Mouse (Mus musculus) adipocyte (in vitro differentiated cells): ENCODE measurements around the gene Wdr66.

Source experiments
- DNase-seq: peaks from one replicate; pipeline ENCODE4 v3.0.0-alpha.2; 2016; ENCODE audit warnings: low spot score

Wdr66 gene

GRCm38 (mm10) chr5:123270917-123271316, 19.0 kb downstream of the Wdr66 start:
- no peak for DNase-seq

- no peak for DNase-seq
These were observed 21.0 kb downstream of the Wdr66 start for GRCm38 (mm10) chr5:123272927-123273326.

- no peak for DNase-seq
These were observed 24.9 kb downstream of the Wdr66 start for GRCm38 (mm10) chr5:123276636-123277341.

GRCm38 (mm10) chr5:123277342-123277701, 25.4 kb downstream of the Wdr66 start:
- DNase-seq, result peak; percentile 88

GRCm38 (mm10) chr5:123277704-123278103, 25.8 kb downstream of the Wdr66 start:
- no peak for DNase-seq

- no peak for DNase-seq
These were observed 27.3 kb downstream of the Wdr66 start for GRCm38 (mm10) chr5:123279248-123279647.

DNA sequence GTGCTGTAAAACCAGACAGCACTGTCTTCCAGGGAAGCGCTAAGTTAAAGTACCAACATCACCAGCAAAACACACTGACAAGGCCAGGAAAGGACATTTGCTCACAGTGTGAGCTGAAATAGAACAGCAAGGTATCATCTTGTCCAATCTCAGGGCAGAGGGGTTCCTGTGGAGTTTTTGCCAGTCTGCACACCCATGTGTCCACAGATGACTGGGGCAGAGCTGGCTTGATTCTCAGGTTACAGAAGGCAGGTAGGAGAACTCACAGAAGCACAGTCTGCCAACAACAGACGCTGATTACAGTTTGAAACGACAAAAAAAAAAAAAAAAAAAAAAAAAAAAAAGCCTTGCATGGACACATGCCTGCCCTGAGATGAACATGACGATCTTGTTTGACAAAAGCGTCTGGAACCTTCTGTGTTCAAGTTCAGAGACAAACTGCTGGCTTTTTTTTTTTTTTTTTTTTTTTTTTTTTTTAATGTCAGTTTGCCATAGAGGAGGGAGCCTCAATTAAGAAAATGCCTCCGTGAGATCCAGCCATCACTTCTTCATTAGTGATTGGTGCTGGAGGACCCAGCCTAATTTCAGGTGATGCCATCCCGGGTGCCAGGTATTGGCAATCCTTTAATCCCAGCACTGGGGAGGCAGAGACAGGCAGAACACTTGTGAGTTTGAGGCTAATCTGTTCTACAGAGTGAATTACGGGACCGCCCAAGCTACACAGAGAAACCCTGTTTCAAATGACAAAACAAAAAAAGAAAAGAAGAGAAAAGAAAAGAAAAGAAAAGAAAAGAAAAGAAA, 29.6 kb downstream of the Wdr66 start:
- no peak for DNase-seq

GRCm38 (mm10) chr5:123285174-123285573, 33.3 kb downstream of the Wdr66 start:
- peak; percentile 30 for DNase-seq

GRCm38 (mm10) chr5:123288079-123288478, 36.2 kb downstream of the Wdr66 start:
- no peak for DNase-seq

DNA sequence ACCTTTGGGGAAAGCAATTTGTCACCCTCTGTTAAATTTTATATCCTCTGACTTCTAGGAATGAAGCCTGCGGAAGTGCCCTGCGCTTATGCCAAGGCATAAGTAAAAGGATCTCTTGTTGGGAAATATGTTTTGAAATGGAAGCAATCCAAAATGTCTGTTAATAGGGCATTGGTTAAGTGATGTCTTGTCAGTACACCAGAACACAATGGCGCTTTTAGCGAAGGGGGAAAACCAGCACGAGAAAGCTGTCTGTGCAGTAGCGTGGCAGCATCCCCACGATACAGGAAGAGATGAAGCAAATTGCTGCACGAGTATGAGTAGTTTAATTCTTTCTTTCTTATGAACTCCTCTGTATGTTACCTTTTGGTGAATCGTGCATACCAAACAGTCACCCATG, 42.8 kb downstream of the Wdr66 start:
- DNase-seq, result peak; percentile 31

- DNase-seq, result no peak
These were observed 44.4 kb downstream of the Wdr66 start for GRCm38 (mm10) chr5:123296224-123296806.

DNA sequence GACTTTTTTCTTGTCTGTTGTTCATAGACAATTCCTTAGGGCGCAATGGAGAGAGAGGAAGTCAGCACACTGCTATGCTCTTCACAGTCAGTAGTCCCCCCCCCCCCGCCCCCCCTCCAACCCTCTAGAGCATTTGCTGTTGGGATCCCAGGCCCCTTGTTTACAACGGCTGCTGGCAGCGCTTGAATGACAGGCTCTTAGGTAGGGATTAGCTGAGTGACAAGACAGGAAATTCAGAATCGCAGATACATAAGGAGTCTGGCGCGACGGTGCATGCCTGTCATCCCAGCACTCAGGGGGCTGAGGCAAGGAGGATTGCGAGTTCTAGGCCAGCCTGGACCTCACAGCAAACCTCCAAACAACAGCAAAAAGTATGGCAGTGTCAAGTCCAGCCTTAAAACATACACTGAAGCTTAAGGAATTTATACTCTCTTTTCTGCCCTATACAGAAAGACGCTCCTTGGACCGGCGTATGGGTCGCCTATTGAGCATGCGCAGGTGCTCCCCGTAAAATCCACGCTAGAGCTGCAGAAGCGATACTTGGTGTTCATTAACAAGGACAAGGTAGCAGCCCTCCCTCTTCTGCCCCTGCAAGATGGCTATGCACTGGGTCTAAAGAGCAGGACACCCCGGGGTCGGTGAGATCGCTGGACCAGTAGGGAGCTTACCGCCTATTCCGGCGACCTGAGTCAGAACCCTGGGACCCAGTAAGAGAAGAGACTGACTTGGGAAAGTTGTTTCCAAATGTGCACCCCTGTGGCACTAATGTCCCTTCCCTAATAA, 45.3 kb downstream of the Wdr66 start:
- DNase-seq, result no peak

DNA sequence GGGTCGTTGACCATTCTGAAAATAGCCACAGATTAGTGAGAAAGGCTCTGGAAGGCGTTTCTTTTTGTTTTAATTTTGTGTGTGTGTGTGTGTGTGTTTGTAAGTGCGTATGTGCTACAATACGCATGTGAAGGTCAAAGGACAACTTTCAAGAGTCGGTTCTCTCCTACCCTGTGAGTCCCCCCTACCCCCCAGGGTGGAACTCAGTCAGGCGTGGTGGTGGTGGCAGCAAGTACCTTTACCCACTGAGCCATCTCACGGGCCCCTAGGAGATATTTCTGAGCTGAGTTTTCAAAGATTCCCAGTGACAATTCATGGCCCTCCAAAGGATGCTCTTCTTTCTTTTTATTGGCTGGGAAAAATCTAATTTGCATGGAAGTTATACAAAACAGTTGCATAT, 45.9 kb downstream of the Wdr66 start:
- no peak for DNase-seq

GRCm38 (mm10) chr5:123298526-123298925, 46.6 kb downstream of the Wdr66 start:
- DNase-seq, result no peak

DNA sequence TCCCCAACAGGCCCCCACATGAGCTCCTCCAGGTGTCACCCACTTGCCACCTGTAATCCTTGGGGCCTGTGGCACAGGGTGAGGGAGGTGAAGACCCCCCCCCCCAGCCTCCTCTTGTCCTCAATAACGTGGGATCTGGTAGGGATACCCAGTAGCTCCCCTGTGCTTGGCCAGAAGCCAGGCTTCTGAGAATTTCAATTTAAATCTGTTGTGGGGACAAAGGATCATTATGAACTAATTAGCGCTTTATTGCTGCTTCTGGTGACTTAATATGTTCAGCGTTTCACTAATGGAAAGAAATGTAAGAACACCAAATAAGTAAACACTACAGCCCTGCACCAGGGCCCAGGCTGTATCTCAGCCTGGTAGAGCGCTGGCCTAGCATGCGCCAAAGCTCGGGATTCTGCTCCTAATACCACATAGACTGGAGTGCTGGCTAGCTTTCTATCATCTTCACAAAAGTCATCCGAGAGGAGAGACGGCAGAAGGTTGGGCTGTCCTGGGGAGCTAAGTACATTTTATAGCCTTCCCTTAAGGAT, 48.7 kb downstream of the Wdr66 start:
- no peak for DNase-seq

- DNase-seq, result peak; percentile 34
These were observed 50.0 kb downstream of the Wdr66 start for GRCm38 (mm10) chr5:123301780-123302521.

GRCm38 (mm10) chr5:123307630-123308282, 55.9 kb downstream of the Wdr66 start:
- no peak for DNase-seq

GRCm38 (mm10) chr5:123309816-123310215, 57.9 kb downstream of the Wdr66 start:
- DNase-seq, result no peak

GRCm38 (mm10) chr5:123310221-123310620, 58.3 kb downstream of the Wdr66 start:
- no peak for DNase-seq

- DNase-seq, result no peak
These were observed 61.2 kb downstream of the Wdr66 start for GRCm38 (mm10) chr5:123313058-123313630.
